Mouse (Mus musculus) induced T-regulatory cell, adult 2 months (primary cell): ENCODE measurements at regions not wholly inside any gene's neighbourhood (a gene's known extent, or its start where the extent isn't known, plus 50 kb on each side); places are given as distances from the start of the nearest gene placed in this dataset.

ENCODE experiments used
- DNase-seq: peaks from one replicate; pipeline ENCODE4 v3.0.0-alpha.2; 2012; ENCODE audit warnings: low read depth

DNA sequence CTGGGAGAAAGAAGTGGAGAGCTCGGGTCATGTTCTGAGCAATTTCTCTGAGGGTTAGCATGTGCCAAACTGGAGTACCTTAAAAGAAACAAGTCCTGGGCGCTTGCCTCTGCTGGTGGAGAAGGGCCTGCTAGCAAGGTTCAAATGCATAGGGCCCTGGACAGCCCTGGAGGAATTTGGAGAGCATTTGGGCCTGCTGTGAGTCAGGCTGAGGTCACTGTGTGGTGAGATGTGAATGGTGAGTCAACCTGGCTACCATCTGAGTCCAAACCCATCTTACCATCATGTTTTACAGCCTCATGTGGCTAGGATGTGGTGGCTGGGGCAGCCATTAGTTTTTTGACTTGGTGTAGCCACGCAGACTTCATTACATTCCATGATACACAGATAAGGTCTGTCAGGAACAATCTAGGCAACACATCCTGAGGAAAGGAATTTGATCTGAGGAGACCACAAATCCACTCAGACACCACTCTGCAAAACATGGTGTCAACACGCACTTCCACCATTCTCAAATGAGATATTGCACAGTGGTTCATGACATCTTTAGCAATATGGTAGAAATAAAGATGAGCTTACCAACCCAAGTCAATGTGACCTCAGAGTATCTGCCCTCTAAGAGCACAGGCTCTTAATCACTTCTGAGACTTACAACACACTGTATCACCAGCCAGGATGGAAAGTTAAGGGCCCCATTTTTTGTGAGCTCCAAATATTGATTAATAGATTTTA is 83.1 kb downstream of the Thbs2 start:
- no peak for DNase-seq

GRCm38 (mm10) chr17:14608845-14609244 is 85.2 kb downstream of the Thbs2 start:
- DNase-seq = no peak

GRCm38 (mm10) chr17:14606356-14606989 is 87.6 kb downstream of the Thbs2 start:
- DNase-seq = no peak

DNA sequence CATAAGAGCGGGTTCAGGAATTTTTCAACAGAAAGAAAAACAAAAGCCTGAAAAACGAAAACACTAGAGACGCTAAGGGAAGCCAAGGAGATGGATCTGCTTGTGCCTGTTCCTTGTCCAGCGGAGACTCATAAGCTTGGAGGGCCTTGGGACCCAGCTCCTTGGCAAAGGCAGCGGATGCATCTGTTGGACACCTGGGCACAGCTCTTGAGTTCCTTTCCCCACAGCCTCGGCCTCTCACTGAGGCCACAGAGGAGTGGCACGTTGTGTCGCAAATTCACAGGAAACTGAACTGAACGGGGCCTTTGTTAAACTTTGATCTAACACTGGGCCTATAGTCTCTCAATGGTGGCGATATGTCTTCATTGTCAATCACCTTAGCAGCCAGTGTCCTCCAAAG is 94.4 kb downstream of the Thbs2 start:
- DNase-seq = no peak

GRCm38 (mm10) chr17:14596470-14596869 is 97.6 kb downstream of the Thbs2 start:
- no peak for DNase-seq

DNA sequence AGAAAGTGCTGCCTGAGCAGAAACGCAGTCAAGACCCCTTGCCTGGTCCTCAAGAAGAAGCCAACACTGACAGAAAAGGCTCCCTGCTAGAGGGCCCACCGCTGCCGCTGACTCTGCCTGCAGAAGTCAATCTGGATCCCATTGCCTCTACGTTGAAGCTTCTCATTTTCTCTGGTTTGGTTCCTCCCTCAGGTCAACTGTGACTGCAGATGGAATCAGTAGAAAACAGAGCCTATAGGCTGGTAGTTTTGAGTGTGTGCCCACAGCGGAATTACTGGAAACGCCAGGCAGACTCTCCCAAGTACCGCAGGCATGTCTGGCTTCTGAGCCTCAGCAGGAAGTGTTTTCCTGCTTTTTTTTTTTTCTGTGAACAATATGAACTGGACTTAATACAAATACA is 98.5 kb downstream of the Thbs2 start:
- DNase-seq = no peak

- no peak for DNase-seq
Measured at GRCm38 (mm10) chr17:14588086-14588817, 105.8 kb downstream of the Thbs2 start.

- no peak for DNase-seq
Measured at GRCm38 (mm10) chr17:14579671-14580070, 114.4 kb downstream of the Thbs2 start.

DNA sequence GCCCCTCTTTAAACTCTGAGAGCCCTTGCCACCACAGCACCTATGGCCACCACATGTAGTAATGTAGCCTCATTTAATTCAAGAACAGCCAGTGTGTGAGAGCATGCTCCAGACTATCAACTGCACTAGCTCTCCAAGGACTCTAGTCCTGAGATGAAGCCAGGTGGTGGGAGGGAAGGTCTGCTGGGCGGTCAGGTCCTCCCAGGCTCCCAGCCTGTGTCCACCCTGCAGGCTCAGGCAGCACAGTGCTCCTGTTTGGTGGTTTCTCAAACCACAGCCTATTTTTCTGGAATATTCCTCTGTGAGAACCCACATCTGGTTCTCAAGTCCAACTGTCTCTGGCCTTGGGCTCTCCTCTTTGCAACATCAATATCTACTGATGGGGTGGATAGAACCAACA is 115.3 kb downstream of the Thbs2 start:
- no peak for DNase-seq

GRCm38 (mm10) chr17:14578194-14578593 is 115.8 kb downstream of the Thbs2 start:
- no peak for DNase-seq

GRCm38 (mm10) chr17:14576159-14576558 is 117.9 kb downstream of the Thbs2 start:
- no peak for DNase-seq

DNA sequence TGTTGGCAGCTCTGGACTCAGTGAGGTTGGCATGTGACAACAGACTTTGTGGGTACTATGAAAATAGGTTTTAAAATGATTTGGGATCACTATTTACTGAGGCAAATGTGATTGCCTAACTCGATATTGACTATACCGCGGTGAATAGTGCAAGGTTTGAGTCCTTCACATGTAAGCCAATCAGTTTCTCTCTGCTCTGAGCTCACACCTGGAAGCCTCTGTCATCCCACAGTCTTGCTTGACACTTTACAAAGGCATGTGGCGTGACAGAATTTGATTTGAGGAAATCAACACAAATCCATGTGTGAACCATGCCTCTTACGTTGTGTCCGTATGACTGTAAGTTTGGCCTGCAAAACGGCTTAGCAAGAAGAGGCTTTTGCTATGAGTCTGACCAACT is 122.9 kb downstream of the Thbs2 start:
- no peak for DNase-seq

DNA sequence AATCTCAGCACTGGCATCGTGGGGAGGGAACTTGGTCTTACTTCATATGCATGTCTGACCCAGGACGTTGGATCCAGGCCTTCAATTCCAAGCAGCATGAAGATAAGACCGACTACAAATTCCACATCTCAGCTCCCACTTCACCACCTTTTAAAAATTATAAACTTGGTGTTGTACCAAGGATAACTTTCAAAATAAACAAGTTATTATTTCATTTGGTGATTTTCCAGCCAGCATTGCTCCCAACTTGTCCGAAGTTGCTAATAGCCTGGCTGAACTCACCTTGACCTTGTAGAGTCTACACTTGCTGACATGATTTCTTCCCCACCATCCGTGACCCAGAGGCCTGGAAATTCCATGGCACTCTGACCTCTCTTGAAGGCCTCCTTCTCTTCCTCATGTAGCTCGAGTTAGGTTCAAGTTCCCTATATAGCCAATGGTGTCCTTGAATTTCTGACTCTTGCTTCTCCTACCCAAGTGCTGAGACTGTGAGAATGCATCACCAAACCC is 123.7 kb downstream of the Thbs2 start:
- DNase-seq = no peak

DNA sequence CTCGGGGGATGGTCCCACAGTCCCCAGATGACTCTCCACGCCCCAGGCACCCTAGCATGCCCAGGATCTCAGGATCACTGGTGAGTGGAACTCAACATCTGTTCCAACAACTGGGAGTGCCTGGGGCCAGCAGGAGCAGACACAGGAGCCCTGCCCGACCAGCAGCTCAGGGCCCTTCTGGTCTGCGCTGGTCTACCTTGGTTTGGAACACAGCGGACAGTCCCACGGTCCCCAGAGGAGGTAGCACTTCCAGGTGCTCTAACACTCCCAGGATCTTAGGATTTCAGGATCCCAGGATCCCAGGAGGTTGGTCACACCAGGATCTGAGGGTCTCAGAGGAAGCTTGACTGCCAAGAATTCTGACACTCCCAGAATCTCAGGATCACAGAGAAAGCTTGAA is 131.8 kb downstream of the Thbs2 start:
- no peak for DNase-seq

DNA sequence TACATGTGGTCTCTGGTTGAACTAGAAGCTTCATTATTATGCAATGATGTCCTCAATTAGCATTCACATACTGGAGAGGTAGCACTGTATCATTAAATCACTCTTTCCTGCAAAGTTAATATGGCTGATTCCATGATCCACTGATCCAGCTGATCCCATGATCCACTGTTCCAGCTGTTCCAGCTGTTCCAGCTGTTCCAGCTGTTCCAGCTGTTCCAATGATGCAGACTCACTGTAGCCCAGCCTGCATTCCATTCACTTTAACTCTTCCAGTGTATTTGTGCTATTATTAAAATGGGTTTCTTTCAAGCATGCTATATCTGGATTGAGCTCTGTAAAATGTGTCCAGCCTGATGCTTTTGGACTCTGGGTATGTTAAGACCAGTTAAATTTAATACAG is 136.8 kb downstream of the Thbs2 start:
- DNase-seq = no peak

GRCm38 (mm10) chr17:14553195-14553594 is 140.8 kb downstream of the Thbs2 start:
- DNase-seq = no peak

DNA sequence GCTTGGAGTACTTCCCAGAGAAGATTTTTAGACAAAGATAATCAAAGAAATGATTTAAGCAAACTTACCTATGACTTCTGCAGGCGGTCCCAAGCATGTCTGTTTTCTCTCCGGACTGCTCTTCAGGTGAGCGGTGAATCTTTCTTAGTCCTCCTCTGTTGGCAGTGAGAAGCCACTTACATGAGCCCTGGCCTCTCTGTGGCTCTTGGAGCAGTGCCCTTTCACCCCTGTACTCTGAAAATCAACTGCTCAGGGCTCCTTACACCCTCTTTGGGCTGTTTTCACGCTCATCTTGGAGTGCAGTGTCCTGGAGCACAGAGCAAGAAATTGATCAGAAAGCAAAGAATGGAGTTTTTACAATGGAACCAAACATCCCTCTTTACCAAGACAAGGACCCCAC is 142.0 kb downstream of the Thbs2 start:
- DNase-seq = no peak

DNA sequence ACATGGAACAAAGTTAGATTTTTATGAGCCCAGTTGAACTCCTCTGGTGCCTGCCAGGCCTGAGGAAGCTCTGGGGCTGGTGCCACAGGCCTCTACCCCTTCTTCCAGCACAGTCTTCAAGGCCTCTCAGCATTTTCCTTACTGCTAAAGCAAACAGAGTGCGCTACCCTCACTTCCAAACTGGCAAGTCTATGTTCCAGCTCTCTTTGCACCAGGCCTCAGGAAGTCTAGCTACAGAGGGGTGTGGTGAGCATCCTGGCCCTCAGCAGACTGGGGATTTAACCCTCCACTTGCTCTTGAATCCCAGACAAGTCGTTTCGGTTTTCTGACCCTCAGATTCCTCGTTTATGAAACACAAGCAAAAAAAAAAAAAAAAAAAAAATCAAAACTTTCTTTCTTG is 142.4 kb downstream of the Thbs2 start:
- no peak for DNase-seq

DNA sequence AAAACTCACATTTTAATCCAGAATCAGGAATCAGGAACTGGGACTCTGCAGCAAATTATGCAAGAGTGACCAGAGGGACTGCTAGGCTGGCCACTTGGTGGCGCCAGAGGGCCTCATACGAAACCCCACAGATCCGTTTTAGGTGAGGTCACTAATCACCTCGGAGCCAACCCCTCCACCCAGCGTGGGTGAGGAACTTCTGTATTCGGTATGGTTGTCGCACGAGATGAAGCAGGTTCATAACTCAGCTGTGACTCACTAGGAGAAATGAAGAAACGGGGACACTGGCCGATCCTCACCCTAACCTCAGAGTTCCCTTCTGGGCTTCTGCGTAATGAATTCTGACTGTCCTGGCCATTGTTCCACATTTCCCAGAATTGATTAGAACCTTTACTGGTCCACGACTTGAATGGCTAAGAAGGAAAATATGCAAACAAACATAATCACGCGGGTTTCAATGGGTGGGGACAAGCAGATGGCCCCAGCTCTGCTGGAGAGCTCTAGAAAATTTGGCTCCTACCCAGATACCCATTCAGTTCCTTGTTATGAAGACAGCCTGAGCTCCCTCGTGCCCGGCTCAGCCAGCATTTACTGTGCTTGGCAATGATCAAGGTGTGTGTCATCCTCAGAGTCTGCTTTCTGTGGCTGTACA is 148.1 kb downstream of the Thbs2 start:
- peak; percentile 30 for DNase-seq

GRCm38 (mm10) chr17:14544343-14545002 is 149.6 kb downstream of the Thbs2 start:
- no peak for DNase-seq

DNA sequence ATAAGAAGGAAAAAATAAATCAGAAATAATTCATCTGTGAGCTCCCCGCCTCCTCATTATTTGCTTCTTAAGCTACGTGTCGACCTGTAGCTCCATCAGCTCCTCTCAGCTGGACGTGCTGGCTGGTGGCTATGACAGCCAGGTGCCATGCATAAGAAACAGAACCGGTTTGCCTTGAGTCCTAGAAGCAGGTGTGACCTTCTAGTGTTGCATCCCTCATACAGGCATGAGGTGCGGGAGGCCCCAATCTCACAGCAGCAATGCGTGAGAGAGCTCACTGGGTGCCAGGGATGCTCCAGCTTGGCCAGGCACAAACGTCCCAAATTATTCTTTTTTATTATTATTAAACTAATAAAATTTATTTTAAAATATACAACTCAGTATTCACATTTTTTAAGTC is 153.0 kb downstream of the Thbs2 start:
- no peak for DNase-seq
